Mouse (Mus musculus) layer of hippocampus, postnatal 36 days (tissue): ENCODE results near the gene Kcnk10. TPM values are rescaled to one million over a fixed set of nuclear protein-coding genes. Genes with fewer than 3 reads are reported as not detected.

Experiments used
- DNase-seq, 2 experiments: peaks; one replicate each; pipeline ENCODE4 v3.0.0; 2022
- total RNA-seq, 2 experiments: library from RNA; stranded (reverse); gene quantifications; 2 replicates each; pipeline ENCODE4 v1.2.3; 2021

Gene Kcnk10
- total RNA-seq, 2 experiments from 2014 or later = 17.5 to 18.2 TPM

DNA sequence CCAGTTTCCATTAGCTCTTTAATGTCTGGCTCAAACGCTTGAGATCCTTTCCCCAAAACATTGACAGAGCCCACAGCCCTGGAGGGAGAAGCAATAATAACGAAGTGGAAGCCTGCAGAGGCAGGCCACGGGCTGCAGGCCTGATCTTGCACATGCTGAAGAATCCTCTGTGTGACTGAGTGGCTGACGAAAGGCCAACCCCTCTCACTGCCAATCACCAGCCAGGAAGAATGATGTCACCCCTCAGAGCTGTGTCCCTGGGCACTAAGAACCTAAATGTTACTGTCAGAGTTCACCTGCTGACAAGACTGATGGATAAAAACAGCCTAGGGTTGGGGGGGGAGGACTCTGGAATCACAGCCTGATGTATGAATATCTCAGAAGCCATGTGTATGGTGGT lies 72.5 kb downstream of the Kcnk10 start:
- DNase-seq = no peak

GRCm38 (mm10) chr12:98501528-98502280 lies 76.4 kb downstream of the Kcnk10 start:
- DNase-seq = no peak

GRCm38 (mm10) chr12:98501045-98501444 lies 77.1 kb downstream of the Kcnk10 start:
- DNase-seq = no peak

- no peak for DNase-seq
Observed at GRCm38 (mm10) chr12:98481460-98481859, 96.7 kb downstream of the Kcnk10 start.

DNA sequence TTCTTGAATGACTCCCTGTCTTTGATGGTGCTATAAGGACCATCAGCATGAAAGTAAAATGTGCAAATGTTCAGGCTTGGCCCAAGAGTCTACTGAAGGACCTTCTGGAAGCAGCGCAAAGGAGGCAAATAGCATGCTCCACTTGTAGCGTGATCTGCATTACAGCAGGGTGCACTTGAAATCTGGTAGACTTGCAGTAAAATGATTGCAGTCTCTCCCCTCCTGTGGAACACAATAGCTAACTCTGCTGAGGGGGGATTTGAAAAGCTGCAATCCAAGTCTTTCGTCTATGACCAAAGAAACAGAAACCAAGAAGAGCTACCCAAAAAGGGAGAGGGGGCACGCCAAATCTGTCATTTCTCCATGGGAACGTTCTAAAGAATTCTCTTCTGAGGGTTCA lies 97.1 kb downstream of the Kcnk10 start:
- DNase-seq = no peak

DNA sequence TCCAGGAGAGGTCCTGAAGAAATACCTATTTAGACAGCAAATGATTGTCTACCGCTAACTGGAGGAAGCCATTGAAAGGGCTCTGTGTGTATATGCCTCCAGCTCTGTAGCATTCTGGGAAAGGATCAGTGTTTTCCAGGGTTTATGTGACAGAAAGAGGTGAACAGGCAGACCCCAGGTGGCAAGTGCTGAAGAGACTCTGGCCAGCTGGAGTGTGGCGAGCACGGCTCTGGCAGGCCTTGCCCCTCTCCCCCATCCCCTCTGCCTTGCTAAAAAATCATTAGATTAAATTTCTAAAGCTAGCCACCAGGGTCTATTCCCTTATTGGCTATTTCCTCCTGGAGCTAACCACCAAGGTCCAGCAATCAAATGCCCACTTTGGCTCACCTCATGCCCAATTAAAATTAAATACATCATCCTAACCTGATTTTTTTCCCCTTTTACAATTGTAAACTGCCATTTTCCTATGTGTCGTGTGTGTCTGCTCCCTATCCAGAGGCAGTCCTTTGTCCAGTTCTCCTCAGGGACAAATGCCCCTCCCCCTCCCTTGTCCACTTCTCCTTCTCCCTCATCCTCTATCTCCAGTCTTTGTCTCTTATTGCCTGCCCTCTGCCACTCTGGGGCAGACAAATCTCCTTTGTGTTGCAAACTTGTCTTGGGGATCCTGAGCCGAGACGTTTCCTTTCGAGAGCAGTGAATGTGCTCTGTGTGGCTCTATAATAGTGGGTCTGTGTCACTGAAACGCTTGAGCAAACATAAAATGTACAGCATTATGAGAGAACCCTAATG lies 100.2 kb downstream of the Kcnk10 start:
- DNase-seq = no peak

DNA sequence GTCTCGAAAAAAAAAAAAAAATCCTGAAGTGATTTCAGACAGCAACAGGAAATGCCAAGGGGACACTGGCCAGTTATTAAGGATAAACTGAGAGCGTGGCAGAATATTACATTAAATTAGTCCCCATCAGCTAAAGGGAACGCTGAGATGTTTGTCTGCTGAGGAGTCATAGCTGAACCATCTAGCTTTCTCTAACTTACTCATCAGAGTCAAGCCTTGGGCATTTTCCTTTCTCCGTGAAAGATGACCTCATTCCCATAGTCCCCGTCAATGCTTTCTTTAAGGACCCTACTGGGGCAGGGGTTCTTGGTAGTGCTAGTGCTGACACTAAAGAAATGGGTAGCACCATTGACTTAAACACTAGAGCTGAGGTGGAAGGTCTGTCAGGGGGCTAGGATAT lies 106.9 kb downstream of the Kcnk10 start:
- no peak for DNase-seq

GRCm38 (mm10) chr12:98470097-98470496 lies 108.0 kb downstream of the Kcnk10 start:
- no peak for DNase-seq

- DNase-seq = no peak
Observed at GRCm38 (mm10) chr12:98467793-98468192, 110.3 kb downstream of the Kcnk10 start.

- no peak for DNase-seq
Observed at GRCm38 (mm10) chr12:98459889-98460288, 118.2 kb downstream of the Kcnk10 start.

DNA sequence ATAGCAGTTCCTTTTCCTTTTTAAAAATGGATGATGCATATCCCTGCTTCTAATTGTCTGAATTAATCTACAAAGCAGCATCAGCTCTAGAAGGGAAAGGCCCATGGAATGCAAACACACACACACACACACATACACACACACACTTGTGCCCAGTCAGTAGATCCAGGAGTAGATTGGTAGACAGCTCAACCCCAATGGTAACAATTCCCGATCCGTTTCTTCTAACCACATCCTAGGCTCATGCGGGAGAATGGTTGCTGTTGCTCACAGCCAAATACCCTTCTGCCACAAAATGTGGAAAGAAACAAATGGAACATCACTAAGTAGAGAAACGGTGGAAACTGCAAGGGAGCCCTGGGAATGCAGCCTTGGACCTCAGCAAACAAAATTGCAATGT lies 119.2 kb downstream of the Kcnk10 start:
- no peak for DNase-seq

- no peak for DNase-seq
Observed at GRCm38 (mm10) chr12:98458516-98458915, 119.6 kb downstream of the Kcnk10 start.

- peak in 1 of 2 experiments; percentile 14 for DNase-seq
Observed at GRCm38 (mm10) chr12:98453161-98453560, 124.9 kb downstream of the Kcnk10 start.

DNA sequence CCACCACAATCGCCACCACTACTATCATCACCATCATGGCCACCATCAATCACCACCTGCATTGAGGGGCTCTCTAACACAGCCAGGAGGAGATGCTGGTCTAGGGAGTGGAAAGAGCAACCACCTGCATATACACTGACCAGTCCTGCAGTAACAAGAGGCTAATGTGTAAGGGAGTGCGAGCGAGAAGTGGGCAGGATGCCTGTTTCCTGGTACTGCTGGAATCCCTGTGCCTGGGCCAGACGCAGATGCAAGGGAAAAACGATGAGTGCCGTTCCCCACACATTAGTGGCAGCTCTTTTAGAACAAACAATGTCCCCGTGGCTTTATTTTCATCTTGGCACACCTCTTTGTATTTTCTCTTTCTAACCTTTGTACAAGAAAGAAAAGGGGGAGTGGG lies 125.5 kb downstream of the Kcnk10 start:
- no peak for DNase-seq

DNA sequence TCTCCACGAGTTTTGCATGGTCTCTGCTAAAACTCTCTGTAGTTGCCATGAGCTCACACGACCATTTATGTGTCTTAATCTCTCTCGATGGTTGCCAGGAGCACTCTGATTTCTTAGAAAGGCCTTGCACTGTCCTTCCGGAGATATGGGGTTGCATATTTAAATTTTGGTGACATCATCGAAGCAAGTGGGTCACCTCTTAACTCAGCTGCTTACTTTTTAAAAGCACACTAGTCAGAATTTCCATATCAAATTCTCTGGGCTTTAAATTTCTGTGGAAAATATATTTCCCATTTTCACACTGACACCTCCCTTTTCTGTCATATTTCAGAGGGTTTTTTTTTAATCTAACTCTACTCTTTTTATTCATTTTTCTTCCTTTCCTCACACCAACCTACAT lies 132.5 kb downstream of the Kcnk10 start:
- no peak for DNase-seq

GRCm38 (mm10) chr12:98444860-98445259 lies 133.2 kb downstream of the Kcnk10 start:
- no peak for DNase-seq

GRCm38 (mm10) chr12:98443754-98444153 lies 134.4 kb downstream of the Kcnk10 start:
- no peak for DNase-seq

DNA sequence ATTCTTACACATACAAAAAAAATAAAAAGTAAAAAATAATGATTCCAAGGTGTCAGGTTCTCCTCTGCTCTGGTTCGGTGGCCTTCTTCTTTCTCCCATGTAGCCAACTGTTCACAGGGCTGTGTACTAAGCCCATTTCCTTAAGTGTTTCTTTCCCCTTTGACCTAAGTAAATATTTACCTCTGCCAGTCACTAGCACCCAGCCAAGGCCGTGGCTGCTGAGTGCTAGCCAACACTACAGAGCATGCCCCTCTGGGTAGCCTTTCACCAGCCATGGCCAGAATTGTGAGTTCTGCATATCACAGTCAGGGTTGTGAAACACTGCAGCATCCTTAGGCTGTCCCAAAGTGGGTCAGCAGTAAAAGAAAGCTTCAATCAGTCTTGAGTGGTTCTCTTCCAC lies 140.0 kb downstream of the Kcnk10 start:
- DNase-seq = no peak

GRCm38 (mm10) chr12:98430683-98431082 lies 147.4 kb downstream of the Kcnk10 start:
- DNase-seq = no peak

DNA sequence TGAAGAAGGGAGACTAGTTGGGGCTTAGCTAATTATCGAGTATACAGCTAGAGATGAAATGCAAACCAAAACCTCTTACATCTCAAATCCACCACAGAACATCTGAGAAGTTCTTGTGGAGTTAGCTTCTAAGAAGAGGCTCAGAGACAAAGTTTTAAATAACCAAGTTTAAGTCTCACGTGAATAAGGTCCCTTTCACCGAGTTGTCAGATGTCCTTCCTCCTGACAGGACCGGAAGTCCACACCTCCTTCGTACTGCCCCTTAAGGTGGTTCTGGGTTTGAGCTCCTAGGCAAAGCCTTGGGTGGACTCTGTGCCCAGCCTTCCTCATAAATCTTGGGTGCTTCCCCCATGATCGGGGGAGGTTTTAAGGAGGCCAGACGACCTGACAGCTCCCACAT lies 156.8 kb downstream of the Kcnk10 start:
- no peak for DNase-seq

DNA sequence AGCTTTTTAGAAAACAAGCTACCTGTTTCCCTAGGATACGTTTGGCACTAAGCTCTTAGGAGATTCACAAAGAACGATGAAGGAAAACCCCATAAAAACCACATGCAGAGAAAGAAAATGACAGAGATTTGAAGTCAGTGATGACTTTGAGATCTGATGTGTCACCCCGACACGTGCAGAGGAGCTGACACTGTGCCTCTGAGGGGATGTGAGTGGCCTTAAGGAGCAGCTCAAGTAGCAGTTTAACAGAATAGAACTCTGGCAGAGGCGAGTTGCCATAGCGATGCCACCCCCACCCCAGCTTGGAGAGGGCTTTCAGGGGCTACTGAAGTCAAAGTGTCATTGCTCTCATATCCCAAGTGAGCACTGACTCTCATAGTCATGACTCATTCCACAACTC lies 158.3 kb downstream of the Kcnk10 start:
- no peak for DNase-seq

DNA sequence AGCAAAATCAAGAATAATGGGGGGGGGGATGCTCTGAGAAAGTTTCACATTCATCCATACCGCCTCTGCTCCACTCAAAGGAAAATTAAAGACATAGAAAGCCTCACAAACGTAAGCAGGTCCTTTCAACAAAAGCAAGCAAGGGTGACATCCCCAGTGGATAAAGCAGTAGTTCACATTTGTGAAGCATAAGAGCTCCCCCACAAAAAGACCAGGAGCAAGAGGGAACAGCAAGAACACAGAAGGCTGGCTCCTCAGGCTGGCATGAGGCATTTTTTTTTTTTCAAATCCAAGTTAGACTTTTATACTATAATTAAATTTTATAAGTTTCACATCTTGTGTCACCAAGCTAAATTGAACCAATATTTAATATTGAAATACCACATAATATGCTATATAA lies 168.5 kb downstream of the Kcnk10 start:
- DNase-seq = peak in 1 of 2 experiments; percentile 3

DNA sequence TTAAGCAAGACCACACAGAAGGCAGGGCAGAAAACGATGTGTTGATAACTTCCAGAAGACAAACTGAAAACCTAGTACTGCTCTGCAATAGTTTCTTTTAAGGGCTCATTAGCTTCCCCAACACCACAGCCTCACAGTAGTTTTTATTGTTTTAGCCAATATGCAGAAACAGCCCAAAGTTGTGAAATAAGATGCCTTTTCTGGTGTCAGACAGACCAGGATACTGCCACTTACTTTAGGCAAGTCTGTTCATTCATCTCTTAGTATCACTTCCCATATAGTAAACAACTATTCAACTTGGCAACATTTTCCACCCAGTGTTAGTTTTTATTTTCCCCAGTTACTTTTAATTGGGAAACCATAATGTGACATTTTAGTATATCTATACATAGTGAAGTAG lies 171.5 kb downstream of the Kcnk10 start:
- DNase-seq = no peak

DNA sequence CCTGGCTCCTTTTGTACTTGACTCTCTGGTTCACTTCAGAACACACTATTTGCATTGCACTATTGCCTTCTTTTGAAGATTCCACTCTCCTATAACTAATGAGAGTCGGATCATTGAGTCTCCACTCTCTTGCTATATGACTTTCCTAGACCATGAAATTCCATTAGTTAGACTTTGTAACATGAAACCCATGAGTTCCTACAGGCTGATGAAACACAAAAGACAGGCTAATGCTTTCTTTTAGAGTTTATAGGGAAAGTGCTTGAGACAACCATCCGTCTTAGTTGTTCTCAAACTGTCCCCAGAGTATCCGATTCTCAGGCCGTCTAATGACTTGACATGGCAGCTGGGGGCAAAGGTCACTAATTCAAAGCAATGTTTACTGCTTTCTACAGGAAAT lies 172.0 kb downstream of the Kcnk10 start:
- DNase-seq = no peak
